Mouse (Mus musculus) c-Kit-positive CD71-positive TER-119-negative erythroid progenitor cells, embryonic 14.5 days (primary cell): ENCODE measurements around the gene Omt2b.
"Not testable (repeated sequence)": the region's sequence is repeated elsewhere in the genome, so short reads cannot be mapped to it uniquely, and the experiment has no call there.

ENCODE experiments used
- DNase-seq: peaks from one replicate; pipeline ENCODE4 v3.0.0-alpha.2; 2013; ENCODE audit warnings: low read depth

Gene Omt2b

DNA sequence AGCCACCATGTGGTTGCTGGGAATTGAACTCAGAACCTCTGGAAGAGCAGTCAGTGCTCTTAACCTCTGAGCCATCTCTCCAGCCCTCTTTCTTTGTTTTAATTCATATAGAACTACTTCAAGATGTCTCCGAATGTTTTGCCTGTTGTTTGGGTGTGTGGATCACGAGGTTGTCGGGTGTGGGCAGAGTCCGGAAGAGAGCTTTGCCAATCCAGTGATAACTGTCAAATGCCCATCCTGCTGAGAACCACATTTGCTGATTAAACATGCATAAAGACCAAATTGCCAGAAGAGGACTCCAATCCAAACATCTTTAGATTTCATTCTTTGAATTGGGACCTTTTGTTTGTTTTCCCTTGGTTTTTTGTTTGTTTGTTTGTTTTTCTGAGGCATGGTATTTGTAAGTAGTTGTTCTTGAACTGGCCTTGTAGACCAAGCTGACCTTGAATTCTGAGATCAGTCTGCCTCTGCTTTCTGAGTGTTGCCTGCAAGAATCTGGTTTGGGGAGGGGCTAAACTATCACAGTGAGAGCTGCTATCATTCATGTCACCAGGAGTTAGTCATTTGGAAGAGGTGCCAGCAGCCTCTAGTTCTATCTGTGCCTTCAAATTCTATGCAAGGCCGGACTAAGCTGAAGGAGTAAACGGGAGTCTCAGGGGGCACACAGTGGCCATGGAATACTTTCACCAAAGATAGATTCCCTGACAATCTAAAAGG, 24.3 kb downstream of the Omt2b start:
- DNase-seq: no peak

DNA sequence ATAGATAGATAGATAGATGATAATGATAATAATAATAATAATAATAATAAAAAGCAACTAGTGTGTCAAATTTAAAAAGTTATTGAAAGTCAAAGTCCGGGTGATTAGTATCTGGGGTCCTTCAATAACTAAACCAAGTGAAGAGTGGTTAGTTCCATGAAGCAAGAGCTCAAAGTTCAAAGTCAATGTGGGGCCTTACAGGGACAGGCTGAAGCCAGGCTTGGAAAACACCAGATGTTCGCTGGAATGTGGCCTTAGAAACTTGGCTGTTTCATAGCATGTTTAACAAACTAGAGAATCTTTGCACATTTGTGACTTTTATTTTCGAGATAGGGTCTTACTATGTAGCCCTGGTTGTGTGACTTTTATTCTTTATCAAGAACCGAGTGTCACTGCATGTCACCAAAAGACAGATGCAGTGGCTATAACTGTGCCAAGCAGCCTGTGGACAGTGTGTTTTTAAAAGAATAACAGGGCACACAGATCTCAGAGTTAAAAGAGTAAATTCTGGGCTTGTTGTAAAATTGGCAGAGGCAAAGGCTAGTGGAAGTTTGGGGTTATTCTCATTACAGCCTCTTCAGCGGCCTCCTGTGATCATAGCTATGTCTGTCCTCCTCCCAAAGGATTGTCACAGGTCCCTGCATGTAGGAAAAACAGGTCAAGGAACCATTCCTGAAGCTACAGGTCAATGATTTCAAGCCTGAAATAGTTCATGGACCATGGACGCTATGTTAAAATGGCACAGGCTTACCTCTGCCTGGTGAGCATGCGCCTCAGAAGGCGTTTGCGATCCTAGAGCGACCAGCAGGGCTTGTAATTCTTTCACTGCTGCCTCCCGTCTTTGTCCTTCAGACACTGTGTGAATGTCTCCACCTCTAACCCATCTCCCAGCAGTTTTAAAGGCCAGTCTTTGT, 27.5 kb downstream of the Omt2b start:
- no peak for DNase-seq

DNA sequence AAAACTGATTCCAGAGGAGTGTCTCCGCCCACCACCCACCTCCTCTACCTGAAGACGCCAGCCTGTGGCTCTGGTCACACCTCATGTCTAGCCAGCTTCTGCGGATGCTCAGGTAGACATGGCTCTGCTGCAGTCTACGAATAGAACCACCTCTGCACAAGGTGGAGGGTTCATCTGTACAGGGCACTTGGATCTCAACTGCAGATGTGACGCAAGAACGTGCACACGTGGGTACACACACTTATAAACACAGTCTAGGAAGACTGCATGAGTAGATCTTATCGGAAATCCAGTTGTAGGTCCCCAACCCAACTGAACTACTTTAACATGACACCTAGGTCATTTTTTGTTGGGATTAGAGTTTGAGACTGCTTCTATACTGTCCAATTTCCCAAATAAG, 28.2 kb downstream of the Omt2b start, which contains the start of gene Gsta2:
TSS of gene Gsta2 (minus strand) at position 178 of the 400 bp plus-strand sequence.
- no peak for DNase-seq

DNA sequence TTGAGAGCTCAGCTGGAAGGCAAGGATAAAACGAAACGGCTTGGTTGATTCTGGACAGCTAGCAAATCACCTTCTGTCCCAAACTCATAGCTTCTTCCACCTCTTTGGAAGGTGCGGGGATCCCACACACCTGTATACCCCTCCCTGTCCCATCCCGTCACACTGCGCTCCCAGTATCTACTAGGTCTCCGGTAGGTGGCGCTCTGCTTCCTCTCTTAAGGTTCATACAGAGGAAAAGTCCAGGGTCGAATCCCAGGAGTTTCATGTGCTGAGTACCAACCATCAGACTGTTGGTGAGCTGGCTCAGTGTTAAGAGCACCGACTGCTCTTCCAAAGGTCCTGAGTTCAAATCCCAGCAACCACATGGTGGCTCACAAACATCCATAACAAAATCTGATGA, 30.7 kb downstream of the Omt2b start:
- peak; percentile 36 for DNase-seq

DNA sequence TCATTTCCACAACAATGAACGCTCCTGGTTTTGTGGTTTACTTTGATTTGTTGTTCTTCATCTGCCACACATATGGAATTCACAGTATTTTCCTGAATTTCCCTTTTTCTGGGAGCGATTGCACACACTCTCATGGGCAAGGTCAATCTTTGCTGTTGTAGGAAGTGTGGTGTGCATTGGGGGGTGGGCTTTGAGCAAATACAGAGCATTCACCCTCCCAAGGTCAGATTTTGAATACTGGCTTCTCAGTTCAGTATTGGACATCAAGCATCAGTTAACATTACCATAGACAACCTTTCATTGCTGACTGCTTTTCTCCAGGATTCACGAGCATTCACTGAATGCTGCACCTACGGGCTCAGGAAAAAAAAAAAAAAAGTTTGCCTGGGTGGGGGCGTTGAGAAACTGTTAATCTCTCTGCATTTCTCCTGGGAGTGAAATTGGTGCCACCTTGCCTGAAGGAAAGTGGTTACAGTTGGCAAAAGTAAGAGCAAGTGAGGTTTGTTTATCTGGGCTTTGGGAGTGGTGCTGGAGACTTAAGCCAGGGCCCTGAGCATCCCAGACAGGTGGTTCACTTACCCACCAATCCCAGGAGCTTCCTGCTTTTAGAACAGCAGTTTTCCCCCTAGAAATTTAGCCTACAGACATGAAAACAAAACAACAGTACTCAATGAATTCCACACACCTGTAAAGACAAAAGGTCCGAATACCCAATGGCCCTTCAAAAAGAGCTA, 32.5 kb downstream of the Omt2b start:
- no peak for DNase-seq

DNA sequence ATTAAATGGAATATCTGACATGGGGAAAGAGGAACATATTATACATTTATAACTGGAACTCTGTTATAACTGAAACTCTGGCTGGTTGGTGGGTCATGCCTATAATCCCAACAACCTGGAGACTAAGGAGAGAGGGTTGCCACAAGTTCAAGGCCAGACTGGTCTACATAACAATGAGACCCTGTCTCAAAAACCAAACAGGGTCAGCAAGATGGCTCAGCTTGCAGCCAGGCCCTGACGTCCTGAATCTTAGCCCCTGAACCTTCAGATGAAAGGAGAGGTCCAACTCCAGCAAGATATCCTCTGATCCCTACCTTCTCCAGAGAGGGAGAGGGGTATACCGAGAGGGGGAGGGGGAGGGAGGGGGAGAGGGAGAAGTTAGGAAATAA, 33.1 kb downstream of the Omt2b start:
- DNase-seq: no peak

DNA sequence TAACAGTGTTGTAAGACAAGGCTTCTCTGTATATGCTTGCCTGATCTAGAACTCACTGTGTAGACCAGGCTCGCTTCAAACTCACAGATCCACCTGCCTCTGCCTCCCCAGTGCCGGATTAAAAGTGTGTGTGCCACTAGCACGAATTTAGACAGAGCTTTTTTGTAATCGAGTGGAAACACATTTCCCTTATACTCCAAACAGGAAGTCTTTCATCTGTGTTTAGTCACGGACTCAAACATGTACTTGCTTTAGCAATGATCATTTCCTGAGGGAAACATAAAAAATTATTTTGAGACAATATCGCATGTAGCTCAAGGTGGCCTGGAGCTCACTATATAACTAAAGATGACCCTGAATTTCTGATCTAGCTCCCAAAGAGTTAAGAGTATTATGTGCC, 36.0 kb downstream of the Omt2b start:
- no peak for DNase-seq

DNA sequence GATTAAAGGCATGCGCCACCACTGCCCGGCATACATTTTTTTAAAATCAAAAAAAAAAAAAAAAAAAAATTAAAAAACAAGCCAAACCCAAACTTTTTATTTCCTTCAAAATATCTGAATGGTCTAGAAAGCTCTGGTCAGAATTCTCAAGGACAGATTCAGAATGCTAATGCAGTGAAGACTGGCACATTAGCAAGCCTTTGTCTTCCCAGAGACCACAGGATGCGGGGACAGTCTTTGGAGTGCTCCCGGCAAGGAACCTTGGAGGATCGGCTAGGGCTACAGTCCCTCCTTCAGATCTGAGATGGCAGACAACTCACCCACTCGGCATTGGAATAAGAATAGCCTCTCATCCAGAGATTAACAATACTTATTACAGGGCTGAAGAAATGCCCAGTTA, 37.3 kb downstream of the Omt2b start:
- DNase-seq: no peak

DNA sequence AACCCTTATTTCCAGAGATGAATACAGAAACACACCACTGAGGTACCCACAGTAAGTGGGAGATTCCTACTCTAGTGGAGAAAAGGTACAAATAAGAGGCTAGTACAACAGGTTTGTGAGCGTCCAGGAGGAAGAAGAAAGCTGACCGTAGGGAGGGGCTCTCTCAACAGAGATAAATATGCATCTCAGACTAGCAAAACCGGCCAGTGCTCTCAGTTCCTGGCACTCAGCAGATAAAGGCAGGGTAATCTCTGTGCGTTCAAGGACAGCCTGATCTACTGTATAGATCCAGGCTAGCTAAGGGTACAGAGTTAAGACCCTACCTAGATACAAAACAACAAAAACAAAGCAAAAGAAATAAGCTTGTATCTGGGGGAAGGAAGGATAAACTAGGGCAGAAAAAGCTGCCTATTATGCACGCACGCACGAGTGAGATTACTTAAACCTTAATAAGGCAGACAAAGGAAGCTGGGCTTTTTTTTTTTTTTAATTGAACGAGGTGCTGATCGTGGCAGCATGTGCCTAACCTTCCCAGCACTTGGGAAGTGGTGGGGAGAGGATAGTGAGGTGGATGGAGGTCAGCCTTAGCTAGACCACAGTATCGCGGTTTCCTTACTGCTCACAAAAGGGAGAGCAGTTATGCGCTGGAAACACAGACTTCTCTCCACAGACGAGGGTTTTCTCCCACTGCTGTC, 38.6 kb downstream of the Omt2b start:
- no peak for DNase-seq

DNA sequence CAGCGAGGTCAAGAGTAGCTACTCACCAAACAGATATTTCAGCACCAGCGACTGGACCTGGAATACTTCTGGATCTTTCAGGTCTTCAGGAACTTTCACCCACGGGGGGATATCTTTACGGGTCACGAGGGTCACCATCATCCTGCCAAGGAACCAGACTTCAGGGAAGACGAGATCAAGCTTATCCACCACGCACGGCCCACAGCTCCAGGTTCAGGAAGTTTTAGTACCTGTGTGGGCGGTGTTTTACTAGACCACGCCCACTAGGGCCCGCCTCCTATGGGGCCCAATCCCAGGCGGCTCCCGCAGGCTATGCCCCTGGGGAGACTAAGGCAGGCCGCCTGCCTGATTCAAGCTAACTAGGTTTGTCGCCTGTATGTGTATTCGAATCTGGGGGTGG, 40.6 kb downstream of the Omt2b start, which contains the start of gene Dppa5a:
TSS of gene Dppa5a (minus strand) at position 219 of the 400 bp plus-strand sequence.
- not testable (repeated sequence) for DNase-seq

DNA sequence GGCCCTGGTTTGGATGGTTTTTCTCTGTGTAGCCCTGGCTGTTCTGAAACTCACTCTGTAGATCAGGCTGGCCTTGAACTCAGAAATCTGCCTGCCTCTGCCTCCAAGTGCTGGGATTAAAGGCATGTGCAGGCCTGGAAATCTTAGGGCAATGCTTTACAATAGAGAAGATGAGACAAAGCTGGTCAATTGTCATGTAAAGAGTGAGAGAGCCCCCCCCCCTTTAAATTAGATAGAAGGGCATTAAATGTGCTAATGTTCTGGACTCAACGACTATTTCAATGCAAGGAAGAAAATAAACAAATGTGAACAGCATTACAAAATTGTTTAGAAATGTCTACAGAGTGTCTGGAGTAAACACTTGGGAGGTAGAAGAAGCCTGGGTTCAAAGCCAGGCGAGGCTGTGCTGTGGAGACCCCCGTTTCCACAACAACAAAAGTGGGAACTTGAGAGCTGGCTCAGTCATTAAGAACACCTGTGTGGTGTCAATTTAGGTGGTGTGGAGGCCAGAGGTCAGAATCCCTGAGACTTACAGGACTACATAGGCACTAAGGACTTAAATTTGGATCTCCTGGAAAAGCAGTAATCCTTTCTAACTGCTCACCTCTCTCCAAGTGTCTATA, 41.4 kb downstream of the Omt2b start:
- no peak for DNase-seq

DNA sequence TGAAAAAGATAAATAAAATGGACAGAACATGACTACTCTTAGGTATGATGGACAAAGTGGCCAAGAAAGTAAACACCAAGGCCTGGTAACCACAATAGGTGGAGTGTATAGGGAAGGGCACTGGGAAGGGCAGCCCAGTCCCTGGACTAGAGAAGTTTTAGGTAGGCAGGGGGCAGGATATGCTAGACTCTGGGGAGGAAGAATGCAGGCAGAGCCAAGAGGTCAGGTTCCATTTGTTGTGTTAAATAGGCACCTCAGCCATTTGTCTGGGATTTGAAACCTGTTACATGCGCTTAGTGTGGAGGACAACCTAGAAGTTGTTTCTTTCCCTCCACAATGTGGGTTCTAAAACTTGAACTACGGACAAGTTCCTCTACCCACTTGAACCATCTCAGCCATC, 42.0 kb downstream of the Omt2b start:
- no peak for DNase-seq

DNA sequence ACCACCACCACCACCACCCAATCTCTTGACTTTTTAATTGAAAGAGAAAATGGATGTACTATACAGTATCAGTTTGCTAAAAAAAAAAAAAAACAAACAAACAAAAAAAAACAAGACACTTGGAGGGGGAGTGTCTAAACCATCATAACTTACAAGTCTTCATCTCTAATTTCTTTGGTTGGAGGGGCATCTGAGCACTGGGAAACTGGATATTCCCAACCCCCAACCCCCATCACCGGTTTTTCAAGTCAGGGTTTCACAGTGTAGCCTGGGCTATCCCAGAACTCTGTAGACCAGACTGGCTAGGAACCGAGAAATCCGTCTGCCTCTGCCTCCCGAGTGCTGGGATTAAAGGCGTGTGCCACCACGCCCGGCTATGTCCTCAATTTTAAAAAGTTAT, 42.4 kb downstream of the Omt2b start:
- DNase-seq: no peak

DNA sequence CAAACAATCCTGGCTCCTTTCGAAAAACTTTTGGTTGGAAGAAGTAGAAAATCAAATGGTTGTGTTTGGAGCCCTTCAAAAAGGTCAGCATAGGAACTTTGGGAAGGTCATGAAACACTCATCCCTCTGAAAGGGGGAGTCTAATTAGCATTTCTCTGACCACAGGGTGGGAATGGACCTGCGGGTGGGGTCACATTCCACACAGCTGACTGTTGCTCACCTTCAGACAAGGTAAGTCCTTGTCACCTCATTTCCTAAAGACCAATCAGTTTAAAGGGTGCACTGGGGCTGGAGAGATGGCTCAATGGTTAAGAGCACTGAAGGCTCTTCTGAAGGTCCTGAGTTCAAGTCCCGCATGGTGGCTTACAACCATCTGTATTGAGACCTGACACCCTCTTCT, 44.1 kb downstream of the Omt2b start:
- no peak for DNase-seq

DNA sequence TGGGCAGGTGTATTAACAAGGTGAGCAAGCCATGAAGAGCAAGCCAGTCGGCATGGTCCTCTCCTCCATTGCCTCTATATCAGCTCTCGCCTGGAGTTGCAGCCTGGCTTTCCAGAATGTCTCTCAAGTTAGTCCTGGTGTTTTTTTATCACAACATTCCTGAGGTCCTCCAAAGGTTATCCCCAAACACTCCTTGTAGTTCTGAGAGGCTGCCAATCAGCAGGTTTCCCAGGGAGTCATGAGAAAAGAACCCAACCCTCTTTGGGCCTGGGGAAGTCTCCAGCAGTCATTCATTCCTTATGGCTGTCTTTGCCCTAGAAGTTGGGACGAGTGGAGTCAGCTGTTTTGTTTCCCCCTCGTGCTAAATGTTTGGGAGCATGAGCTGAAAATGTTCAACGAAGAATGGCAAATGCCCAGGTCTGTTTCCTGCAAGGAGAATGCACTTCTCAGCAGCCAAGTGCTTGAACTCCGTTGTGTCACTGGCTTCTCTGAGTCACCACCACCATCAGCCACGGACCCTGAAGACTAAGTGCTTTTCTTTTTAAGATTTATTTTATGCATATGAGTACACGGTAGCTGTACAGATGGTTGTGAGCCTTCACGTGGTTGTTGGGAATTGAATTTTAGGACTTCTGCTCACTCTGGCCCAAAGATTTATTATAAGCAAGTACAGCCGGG, 45.6 kb downstream of the Omt2b start:
- DNase-seq: no peak

DNA sequence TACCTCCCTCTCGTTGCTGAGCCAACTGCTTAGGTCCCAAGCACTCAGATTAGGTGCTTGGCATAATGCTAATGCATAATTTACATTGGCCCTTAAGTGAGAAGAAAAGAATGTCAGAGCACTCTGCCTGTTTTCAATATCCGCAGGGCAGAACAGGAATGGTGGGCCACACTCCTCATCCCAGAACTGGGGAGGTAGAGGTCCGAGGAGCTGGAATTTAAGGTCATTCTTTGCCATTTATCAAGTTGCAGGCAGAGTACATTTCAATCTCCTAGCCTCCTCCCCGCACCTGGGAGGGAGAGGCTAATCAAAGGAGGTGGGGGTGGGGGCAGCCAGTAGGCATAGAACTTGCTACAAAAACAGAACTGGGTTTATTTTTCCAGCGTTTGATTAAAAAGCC, 47.0 kb downstream of the Omt2b start:
- DNase-seq: no peak

DNA sequence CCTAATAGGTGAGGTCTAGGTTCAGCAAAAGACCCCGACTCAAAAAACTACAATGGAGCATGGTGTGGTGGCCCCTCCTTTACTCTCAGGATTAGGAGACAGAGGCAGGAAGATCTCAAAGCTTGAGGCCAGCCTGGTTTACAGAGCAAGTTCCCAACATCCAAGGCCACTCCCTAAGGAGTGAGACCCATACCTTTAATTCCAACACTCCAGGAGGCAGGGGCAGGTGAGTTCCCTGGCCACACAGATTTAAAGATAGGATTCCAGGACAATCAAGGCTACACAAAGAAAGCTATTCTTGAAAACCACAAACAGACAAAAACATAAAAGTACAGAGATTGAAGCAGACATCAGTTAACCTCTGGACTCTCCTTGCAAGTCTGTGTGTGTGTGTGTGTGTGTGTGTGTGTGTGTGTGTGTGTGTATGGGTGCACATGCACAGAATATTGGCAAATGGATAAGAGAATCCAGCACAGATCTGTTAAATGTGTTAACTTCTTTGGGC, 47.5 kb downstream of the Omt2b start:
- DNase-seq: no peak

DNA sequence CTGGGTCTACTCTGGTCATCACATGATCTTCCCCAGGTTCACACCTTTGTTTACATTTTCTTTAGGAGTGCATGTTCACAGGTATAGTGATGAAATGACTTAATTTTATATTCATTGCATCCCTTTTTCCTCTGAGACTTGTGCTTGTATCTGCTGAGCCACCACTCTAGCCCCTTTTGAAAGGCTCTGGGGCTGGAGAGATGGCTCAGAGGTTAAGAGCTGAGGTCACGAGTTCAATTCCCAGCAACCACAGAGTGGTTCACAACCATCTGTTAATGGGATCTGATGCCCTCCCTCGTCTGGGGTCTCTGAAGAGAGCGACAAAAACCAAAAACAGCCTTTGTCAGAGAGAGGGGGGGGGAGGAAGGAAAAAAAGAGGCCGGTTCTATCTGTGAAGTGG, 48.1 kb downstream of the Omt2b start:
- no peak for DNase-seq

DNA sequence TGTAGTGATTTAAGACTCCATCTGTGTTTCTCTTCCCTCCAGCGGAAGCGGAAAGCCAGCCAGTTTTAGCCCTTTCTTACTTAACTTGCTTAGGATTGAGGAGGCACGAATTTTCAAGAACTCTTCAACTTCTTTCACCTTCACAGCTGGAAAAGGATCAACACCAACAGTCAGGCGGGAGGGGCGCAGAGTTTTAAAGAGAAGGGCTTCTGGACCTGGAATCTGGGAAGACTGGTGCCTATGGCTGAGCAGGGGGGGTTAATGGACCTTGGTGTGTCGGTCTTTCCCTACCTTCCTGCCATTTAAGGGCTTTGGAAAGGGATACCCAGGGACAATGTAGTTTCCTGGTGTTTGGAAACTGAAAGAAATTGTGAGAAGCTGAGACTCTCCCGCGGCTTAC, 50.2 kb downstream of the Omt2b start:
- DNase-seq: no peak

DNA sequence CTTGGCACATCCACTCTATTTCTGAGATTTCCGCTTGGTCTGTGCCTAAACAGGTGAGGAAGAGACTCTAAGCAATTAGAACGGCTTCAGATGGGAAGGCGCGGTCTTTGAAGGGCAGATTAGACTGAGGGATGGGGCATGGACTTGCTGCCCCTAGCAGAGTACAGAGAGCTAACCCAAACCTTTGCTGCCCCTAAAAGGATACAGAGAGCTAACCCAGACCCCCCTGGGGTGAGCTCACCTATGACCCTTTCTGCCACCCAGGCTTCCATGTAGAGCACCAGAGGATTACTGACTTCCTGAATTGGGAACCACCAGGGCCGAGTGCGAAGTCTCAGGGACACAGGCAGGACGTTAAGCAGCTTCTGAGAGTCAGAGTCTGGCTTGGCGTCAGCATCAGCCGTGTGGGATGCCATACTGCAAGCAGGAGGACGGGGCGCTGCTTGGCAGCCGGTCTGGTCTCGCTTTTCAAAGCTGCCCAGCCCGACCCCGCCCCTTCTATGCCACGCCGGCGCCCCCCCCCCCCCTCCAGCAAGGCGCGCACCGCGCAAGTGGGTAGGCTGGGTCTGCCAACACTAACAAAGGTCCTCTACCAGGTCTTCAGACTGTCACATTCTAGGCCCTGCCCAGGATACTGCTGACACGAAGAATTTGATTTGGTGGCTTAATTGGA, 50.9 kb downstream of the Omt2b start, which contains the start of gene Ooep:
TSS of gene Ooep (minus strand) at position 613 of the 673 bp plus-strand sequence.
- no peak for DNase-seq
